Mouse (Mus musculus): ENCODE data around the gene Rps6ka3. TPM values are rescaled to one million over a fixed set of nuclear protein-coding genes. Genes with fewer than 3 reads are reported as not detected.

Gene Rps6ka3
- total RNA-seq (2015), result 68.9 and 102 TPM in 2 replicates
- 42.0 and 44.4 TPM in 2 replicates for total RNA-seq (2017)

- no peak for ATAC-seq (ENCODE audit: poor library complexity, severe bottlenecking)
Measured at GRCm38 (mm10) chrX:159210007-159210406, at the start of gene Rps6ka3. Gene Rps6ka3, plus strand, starts transcription at chrX:159210307.

GRCm38 (mm10) chrX:159169200-159169599 lies 40.9 kb upstream of the Rps6ka3 start:
- ATAC-seq (ENCODE audit: poor library complexity, severe bottlenecking), result no peak

GRCm38 (mm10) chrX:159171579-159171978 lies 38.5 kb upstream of the Rps6ka3 start:
- no peak for ATAC-seq (ENCODE audit: poor library complexity, severe bottlenecking)

GRCm38 (mm10) chrX:159191581-159191980 lies 18.5 kb upstream of the Rps6ka3 start:
- no peak for ATAC-seq (ENCODE audit: poor library complexity, severe bottlenecking)

GRCm38 (mm10) chrX:159199495-159199894 lies 10.6 kb upstream of the Rps6ka3 start:
- peak; percentile 81 for ATAC-seq (ENCODE audit: poor library complexity, severe bottlenecking)

- ATAC-seq (ENCODE audit: poor library complexity, severe bottlenecking), result peak; percentile 90
Measured at GRCm38 (mm10) chrX:159200101-159200500, 10.0 kb upstream of the Rps6ka3 start.

- ATAC-seq (ENCODE audit: poor library complexity, severe bottlenecking), result peak; percentile 69
Measured at GRCm38 (mm10) chrX:159210892-159211583, 931 bp downstream of the Rps6ka3 start.

- no peak for ATAC-seq (ENCODE audit: poor library complexity, severe bottlenecking)
Measured at GRCm38 (mm10) chrX:159215253-159215652, 5.1 kb downstream of the Rps6ka3 start.

GRCm38 (mm10) chrX:159222474-159222873 lies 12.4 kb downstream of the Rps6ka3 start:
- no peak for ATAC-seq (ENCODE audit: poor library complexity, severe bottlenecking)

- ATAC-seq (ENCODE audit: poor library complexity, severe bottlenecking), result peak; percentile 81
Measured at GRCm38 (mm10) chrX:159237275-159237674, 27.2 kb downstream of the Rps6ka3 start.

GRCm38 (mm10) chrX:159254001-159254884 lies 44.1 kb downstream of the Rps6ka3 start:
- ATAC-seq (ENCODE audit: poor library complexity, severe bottlenecking), result peak; percentile 61

- peak; percentile 80 for ATAC-seq (ENCODE audit: poor library complexity, severe bottlenecking)
Measured at GRCm38 (mm10) chrX:159255123-159255978, 45.2 kb downstream of the Rps6ka3 start.

GRCm38 (mm10) chrX:159256040-159256852 lies 46.1 kb downstream of the Rps6ka3 start:
- ATAC-seq (ENCODE audit: poor library complexity, severe bottlenecking), result no peak

DNA sequence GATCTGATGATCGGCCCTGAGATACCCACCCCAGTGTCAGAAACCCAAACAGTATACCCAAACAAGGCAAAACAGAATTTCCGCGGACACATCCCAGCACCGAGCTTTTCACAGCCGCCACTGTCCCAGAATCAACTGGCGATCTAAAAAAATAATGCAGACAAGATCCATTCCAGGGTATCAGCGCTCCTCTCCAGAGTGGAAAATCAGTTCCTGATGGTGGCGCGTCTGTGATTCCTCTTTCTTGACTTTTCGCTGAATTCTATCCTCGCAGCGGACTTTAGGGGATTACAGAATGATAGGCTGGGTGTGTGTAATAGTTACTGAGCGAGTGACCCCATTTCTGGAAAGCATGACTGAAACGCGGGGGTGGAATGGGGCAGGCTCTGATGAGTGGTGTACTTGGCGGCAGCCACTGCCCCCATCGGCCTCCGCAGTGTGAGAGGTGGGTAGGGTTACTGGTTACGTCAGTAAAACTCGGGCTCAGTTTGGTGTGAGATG lies 46.9 kb downstream of the Rps6ka3 start:
- ATAC-seq (ENCODE audit: poor library complexity, severe bottlenecking), result peak; percentile 28

GRCm38 (mm10) chrX:159264681-159265080 lies 54.6 kb downstream of the Rps6ka3 start:
- peak; percentile 72 for ATAC-seq (ENCODE audit: poor library complexity, severe bottlenecking)

DNA sequence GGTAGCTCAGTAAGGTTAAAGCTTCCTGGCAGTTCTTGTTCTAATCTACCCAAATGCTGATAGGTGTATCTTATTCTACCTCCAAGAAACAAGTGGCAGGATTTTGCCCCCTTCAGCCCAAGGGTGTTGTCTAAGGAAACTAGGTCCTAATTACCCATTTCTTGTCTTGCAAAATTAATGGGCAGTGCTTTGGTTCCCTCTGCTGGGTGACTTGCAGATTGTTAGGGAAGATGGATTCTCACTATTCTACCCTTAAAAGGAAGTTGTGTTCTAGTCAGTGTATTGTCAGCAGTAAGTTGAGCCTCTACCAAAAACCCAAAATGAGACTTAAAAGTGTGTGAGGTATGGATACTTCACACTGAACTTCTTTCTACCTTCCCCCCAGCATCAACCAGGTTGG lies 59.0 kb downstream of the Rps6ka3 start:
- peak; percentile 91 for ATAC-seq (ENCODE audit: poor library complexity, severe bottlenecking)

GRCm38 (mm10) chrX:159286765-159287164 lies 76.7 kb downstream of the Rps6ka3 start:
- ATAC-seq (ENCODE audit: poor library complexity, severe bottlenecking), result no peak

- ATAC-seq (ENCODE audit: poor library complexity, severe bottlenecking), result peak; percentile 43; the same call in 1 of the 2 replicates
Measured at GRCm38 (mm10) chrX:159295879-159296278, 85.8 kb downstream of the Rps6ka3 start.

DNA sequence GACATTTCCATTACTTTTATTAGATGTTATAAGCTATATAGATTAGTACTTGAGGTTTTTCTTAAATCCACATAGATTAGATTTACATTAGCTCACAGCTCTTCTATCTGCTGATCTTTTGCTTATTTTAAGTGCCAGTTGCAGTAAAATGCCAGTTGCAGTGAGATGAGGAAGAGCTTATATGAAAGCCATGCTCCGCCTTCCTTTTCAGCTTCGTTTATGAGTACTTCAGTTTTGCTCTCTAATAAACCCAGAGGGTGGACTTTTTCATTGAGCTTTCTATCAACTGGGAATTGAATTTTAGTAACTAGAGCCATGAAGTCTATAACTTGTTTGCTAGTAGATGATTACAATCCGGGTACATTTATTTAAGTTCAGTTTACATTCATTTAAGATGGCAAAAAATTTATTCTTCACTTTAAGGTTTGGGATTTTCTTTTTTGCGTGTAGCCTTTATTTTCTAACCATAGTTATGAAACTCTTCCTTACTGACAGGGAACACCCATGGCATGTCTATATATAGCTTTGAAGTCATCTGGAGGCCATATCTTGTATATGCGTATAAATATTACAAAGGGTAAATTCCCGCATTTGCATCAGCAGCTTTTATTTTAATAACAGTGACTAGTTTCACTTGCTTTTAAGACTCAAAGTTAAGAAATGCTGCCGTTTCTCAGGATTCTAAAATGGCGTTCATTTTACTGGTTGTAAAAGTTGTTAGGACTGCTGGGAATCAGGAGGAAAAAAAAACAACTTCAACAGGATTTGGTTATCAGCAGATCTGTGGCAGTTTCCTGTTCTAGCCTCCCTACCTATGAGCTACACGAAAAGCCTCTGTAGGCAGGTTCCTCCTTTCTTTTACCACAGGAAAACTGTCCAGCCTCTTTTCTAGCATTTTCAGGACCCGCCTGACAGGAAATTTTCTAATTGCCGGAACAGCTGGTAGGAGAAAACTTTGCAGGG lies 92.5 kb downstream of the Rps6ka3 start:
- ATAC-seq (ENCODE audit: poor library complexity, severe bottlenecking), result peak; percentile 60
